Mouse (Mus musculus) liver, adult 2 months (tissue): ENCODE data around the gene Bach2.

Source experiments
- CTCF ChIP-seq: fragments of 200-500 bp; IDR thresholded peaks from 2 replicates; pipeline ENCODE4 v1.5.1; 2011; ENCODE audit warnings: low read depth, low read length, control low read depth
- POLR2A ChIP-seq: fragments of 200-500 bp; IDR thresholded peaks from 2 replicates; pipeline ENCODE4 v1.6.1; 2011; ENCODE audit warnings: low read length, control low read depth; ENCODE audit not compliant: insufficient read depth; ENCODE audit errors: extremely low read depth

DNA sequence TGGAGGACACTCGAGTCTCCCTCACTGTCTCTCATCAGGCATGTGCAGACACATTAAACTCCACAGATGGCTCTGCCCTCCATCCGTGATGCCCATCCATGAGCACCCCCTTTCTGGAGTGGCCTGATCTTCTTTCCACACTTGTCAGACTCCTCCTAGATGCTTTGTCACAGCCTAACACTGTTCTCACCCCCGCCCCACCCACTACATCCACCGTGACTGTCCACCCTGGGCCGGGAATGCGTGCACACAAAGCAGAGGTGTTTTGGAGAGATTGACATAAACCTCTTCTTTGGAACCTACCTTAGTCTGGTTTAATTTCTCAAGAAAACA is 202.1 kb downstream of the Bach2 start:
- TF ChIP-seq CTCF (no peak), POLR2A (no peak)
